Mouse (Mus musculus) forebrain, embryonic 11.5 days (tissue): Measurements from ENCODE around the gene Camkmt. TPM values are rescaled to one million over a fixed set of nuclear protein-coding genes. Genes with fewer than 3 reads are reported as not detected.

ENCODE experiments used
- ATAC-seq: fragments of 200-750 bp; cut with Nextera tagmentation; replicated peaks from 2 replicates; pipeline ENCODE4 v1.8.0; 2017; ENCODE audit warnings: moderate TSS enrichment; ENCODE audit not compliant: low FRiP score
- DNase-seq: peaks from one replicate; pipeline ENCODE4 v3.0.0-alpha.2; 2017; ENCODE audit warnings: low spot score
- H3K27ac ChIP-seq: fragments of 300-500 bp; sonication (generic); 2 replicates; pipeline ENCODE4 v1.5.1; 2014; ENCODE audit warnings: low read depth, low read length
- H3K27me3 ChIP-seq: fragments of 300-500 bp; sonication (generic); 2 replicates; pipeline ENCODE4 v1.6.1; 2014; ENCODE audit warnings: mild to moderate bottlenecking, low read length, mixed read lengths; ENCODE audit not compliant: control insufficient read depth, insufficient read depth
- H3K36me3 ChIP-seq: fragments of 300-500 bp; sonication (generic); 2 replicates; pipeline ENCODE4 v1.6.1; 2014; ENCODE audit warnings: mild to moderate bottlenecking, low read length, moderate library complexity, mixed read lengths; ENCODE audit not compliant: control insufficient read depth, insufficient read depth
- H3K4me1 ChIP-seq: fragments of 300-500 bp; sonication (generic); replicated peaks from 2 replicates; pipeline ENCODE4 v1.6.1; 2014; ENCODE audit warnings: low read length, mixed read lengths; ENCODE audit not compliant: control insufficient read depth, insufficient read depth
- H3K4me2 ChIP-seq: fragments of 300-500 bp; sonication (generic); 2 replicates; pipeline ENCODE4 v1.6.1; 2014; ENCODE audit warnings: low read depth, mild to moderate bottlenecking, low read length, moderate library complexity, mixed read lengths; ENCODE audit not compliant: severe bottlenecking
- H3K4me3 ChIP-seq: fragments of 300-500 bp; sonication (generic); 2 replicates; pipeline ENCODE4 v1.5.1; 2014; ENCODE audit warnings: low read depth, low read length
- H3K9ac ChIP-seq: fragments of 300-500 bp; sonication (generic); 2 replicates; pipeline ENCODE4 v1.6.1; 2014; ENCODE audit warnings: low read length
- H3K9me3 ChIP-seq: fragments of 300-500 bp; sonication (generic); 2 replicates; pipeline ENCODE4 v1.6.1; 2016; ENCODE audit warnings: low read length, mixed read lengths; ENCODE audit not compliant: control insufficient read depth
- WGBS: fragments of 180-500 bp; shearing (Covaris S2); extraction: QIAGEN DNeasy Blood & Tissue Kit; methylation state at CpG from one replicate; pipeline ENCODE4 v1.1.7; 2014; 5-methylcytosine and 5-hydroxymethylcytosine counted together
- polyA plus RNA-seq: library from polyadenylated mRNA; unstranded; fragments of >200 nt; fragmentation: Nextera tagmentation; extraction: Ambion mirVana; gene quantifications from 2 replicates; pipeline ENCODE4 v1.2.1, GENCODE M21; 2014

The Camkmt gene
- polyA plus RNA-seq, 1 experiment from 2014 or later, result 15.9 TPM

DNA sequence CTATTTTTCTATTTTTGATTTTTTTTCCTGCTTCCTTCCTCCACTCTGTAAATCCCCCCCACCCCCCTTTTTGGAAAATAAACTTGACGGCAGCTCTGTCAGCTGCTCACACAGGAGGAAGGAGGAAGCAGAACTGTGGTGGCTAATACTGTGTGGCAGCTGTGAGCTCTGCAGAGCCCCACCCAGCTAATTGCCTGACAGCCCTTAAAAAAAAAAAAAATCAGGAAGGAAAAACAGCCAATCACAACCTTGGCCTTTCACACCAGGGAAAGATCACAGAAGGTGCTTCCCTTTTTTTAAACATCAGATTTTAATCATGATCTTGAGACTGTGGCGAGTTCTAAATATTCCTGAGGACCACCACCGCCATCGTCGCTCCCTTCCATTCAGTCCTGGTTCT, 305.1 kb downstream of the Camkmt start:
- Histone ChIP-seq H3K4me1 (peaks cover 18% of the 10 kb centered on the region; the same call in 1 of the 2 replicates), H3K27ac (no peak overlapping the region), H3K36me3 (no peaks in the 10 kb centered on the region), H3K4me2 (0 out of 2 replicates have a peak overlapping the region, but pooled peaks have one; percentile 27), H3K9me3 (no peaks in the 10 kb centered on the region), H3K4me3 (no peak overlapping the region), H3K27me3 (peaks cover 2% of the 10 kb centered on the region; the same call in 1 of the 2 replicates), H3K9ac (no peak overlapping the region)
- WGBS, result 24% methylated on average over 5 of the region's 5 CpGs
- no peak for DNase-seq
- ATAC-seq, result peak; percentile 62; the same call in 1 of the 2 replicates

GRCm38 (mm10) chr17:85400751-85401150, 310.4 kb downstream of the Camkmt start:
- Histone ChIP-seq H3K36me3 (no peaks in the 10 kb centered on the region), H3K27ac (no peak overlapping the region), H3K9me3 (no peaks in the 10 kb centered on the region), H3K4me1 (peaks cover 9% of the 10 kb centered on the region; the same call in 1 of the 2 replicates), H3K9ac (no peak overlapping the region), H3K27me3 (peaks cover 2% of the 10 kb centered on the region; the same call in 1 of the 2 replicates), H3K4me2 (no peak overlapping the region), H3K4me3 (no peak overlapping the region)
- ATAC-seq, result no peak
- DNase-seq, result no peak
- WGBS, result 72% methylated on average over 4 of the region's 4 CpGs

- 71% methylated on average over 5 of the region's 5 CpGs for WGBS
- Histone ChIP-seq H3K4me3 (no peak overlapping the region), H3K27ac (no peak overlapping the region), H3K4me1 (peaks cover 7% of the 10 kb centered on the region; the same call in 1 of the 2 replicates), H3K27me3 (peaks cover 2% of the 10 kb centered on the region; the same call in 1 of the 2 replicates), H3K9me3 (no peaks in the 10 kb centered on the region), H3K4me2 (no peak overlapping the region), H3K36me3 (no peaks in the 10 kb centered on the region), H3K9ac (no peak overlapping the region)
- no peak for ATAC-seq
- DNase-seq, result no peak
Observed at GRCm38 (mm10) chr17:85405161-85405560, 314.8 kb downstream of the Camkmt start.

GRCm38 (mm10) chr17:85406195-85406594, 315.8 kb downstream of the Camkmt start:
- H3K4me3 ChIP-seq, result no peak overlapping the region
- no peaks in the 10 kb centered on the region for H3K36me3 ChIP-seq
- 89% methylated on average over 10 of the region's 10 CpGs for WGBS
- no peak overlapping the region for H3K4me2 ChIP-seq
- peaks cover 7% of the 10 kb centered on the region; the same call in 1 of the 2 replicates for H3K4me1 ChIP-seq
- H3K27me3 ChIP-seq, result peaks cover 2% of the 10 kb centered on the region; the same call in 1 of the 2 replicates
- H3K27ac ChIP-seq, result no peak overlapping the region
- ATAC-seq (no peak), DNase-seq (no peak)
- no peak overlapping the region for H3K9ac ChIP-seq
- no peaks in the 10 kb centered on the region for H3K9me3 ChIP-seq

GRCm38 (mm10) chr17:85428831-85429230, 338.5 kb downstream of the Camkmt start:
- H3K9me3 ChIP-seq, result no peaks in the 10 kb centered on the region
- H3K4me1 ChIP-seq, result 0 out of 2 replicates have a peak, but pooled peaks cover under 1% of the 10 kb centered on the region
- DNase-seq (no peak), ATAC-seq (no peak)
- H3K36me3 ChIP-seq, result no peaks in the 10 kb centered on the region
- no peak overlapping the region for H3K4me3 ChIP-seq
- WGBS, result 86% methylated on average over 7 of the region's 7 CpGs
- H3K27me3 ChIP-seq, result no peaks in the 10 kb centered on the region
- no peak overlapping the region for H3K4me2 ChIP-seq
- H3K27ac ChIP-seq, result no peak overlapping the region
- H3K9ac ChIP-seq, result no peak overlapping the region

DNA sequence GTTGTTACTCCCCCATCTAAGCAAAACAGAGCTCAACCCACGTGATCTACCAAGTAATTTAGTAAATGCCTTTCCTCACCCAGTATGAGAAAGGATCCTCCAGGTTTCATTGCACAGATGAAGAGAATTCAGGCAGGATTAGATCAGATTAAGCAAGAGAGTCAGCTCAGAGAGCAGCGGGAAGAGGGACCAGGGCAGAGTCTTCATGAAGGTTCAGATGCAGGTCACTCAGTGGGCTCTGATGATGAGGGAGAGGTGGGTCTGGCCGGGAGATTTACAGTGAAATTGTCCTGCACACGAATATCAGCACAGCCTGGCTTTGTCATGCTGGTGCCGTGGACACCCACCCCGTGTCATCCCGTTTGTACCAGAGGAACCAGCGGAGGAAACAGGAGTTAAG, 342.6 kb downstream of the Camkmt start:
- Histone ChIP-seq H3K4me3 (no peak overlapping the region), H3K36me3 (no peaks in the 10 kb centered on the region), H3K9me3 (no peaks in the 10 kb centered on the region), H3K4me2 (no peak overlapping the region), H3K27me3 (no peaks in the 10 kb centered on the region), H3K4me1 (0 out of 2 replicates have a peak, but pooled peaks cover 3% of the 10 kb centered on the region), H3K27ac (no peak overlapping the region), H3K9ac (no peak overlapping the region)
- ATAC-seq, result no peak
- 43% methylated on average over 8 of the region's 8 CpGs for WGBS
- no peak for DNase-seq

DNA sequence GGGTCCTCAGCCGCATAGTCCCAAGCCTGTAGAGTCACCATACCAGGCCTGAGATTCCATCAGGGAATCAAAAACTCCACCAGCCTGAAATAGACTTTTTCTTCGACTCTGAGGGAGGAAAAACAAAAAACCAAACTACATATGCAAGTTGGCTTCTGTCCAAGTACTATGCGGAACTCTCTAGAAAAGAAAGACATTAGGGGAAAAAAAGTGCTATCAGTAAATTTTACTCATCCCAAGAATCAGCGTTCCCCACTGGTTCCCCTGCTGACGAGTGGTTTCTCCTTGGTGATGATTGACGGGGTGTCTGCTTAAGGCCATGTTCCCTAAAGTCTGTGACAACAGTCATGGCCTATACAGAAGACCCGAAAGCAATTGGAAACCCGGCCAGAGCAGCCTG, 352.7 kb downstream of the Camkmt start:
- ATAC-seq, result no peak
- Histone ChIP-seq H3K4me3 (no peak overlapping the region), H3K9ac (no peak overlapping the region), H3K36me3 (no peaks in the 10 kb centered on the region), H3K9me3 (no peaks in the 10 kb centered on the region), H3K27me3 (no peaks in the 10 kb centered on the region), H3K27ac (no peak overlapping the region), H3K4me2 (no peak overlapping the region), H3K4me1 (no peaks in the 10 kb centered on the region)
- 93% methylated on average over 8 of the region's 8 CpGs for WGBS
- no peak for DNase-seq

DNA sequence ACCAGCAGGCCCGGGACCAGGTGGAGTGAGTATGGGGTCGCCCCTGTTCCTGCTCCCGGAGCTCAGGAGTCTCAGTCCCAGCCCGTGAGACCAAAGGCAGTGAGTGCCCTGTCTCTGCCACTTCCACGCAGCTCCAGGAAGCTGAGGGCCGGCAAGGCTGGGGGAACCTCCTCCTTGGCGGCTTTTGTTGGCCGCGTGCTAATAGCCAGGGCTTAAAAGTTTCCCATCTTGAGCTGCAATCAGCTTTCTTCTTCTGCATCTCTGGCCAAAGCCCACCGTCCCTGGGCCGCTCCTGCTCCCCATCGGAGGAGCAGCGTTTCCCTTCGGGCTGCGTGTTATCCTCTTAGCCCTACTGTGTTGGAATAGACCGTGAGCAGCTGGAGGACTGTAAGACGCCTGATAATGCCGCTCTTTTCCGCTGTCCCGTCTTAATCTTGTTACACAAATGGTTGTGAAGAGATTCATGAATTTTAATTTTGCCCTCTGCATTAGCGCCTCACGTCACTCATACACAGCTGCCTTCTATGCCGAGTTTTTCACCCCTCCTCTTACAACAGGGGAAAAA, 364.1 kb downstream of the Camkmt start:
- Histone ChIP-seq H3K4me1 (peaks cover 12% of the 10 kb centered on the region), H3K36me3 (no peaks in the 10 kb centered on the region), H3K9me3 (no peaks in the 10 kb centered on the region), H3K27ac (peak overlapping the region; percentile 53; the same call in 1 of the 2 replicates), H3K4me3 (peak overlapping the region; percentile 22; the same call in 1 of the 2 replicates), H3K9ac (peak overlapping the region; percentile 48), H3K27me3 (peaks cover 31% of the 10 kb centered on the region), H3K4me2 (peak overlapping the region; percentile 55)
- ATAC-seq, result peak; percentile 63
- WGBS, result under 1% methylated on average over 23 of the region's 23 CpGs
- peak; percentile 69 for DNase-seq

- H3K27ac ChIP-seq, result no peak overlapping the region
- H3K27me3 ChIP-seq, result peaks cover 37% of the 10 kb centered on the region
- H3K4me2 ChIP-seq, result peak overlapping the region; percentile 55
- WGBS, result under 1% methylated on average over 16 of the region's 16 CpGs
- no peaks in the 10 kb centered on the region for H3K36me3 ChIP-seq
- DNase-seq, result no peak
- peaks cover 12% of the 10 kb centered on the region for H3K4me1 ChIP-seq
- H3K4me3 ChIP-seq, result peak overlapping the region; percentile 22; the same call in 1 of the 2 replicates
- no peak for ATAC-seq
- no peak overlapping the region; the same call in 1 of the 2 replicates for H3K9ac ChIP-seq
- H3K9me3 ChIP-seq, result no peaks in the 10 kb centered on the region
Observed at GRCm38 (mm10) chr17:85455063-85455462, 364.7 kb downstream of the Camkmt start.
